Mouse (Mus musculus): Measurements from ENCODE around the gene Grpel1.

Gene Grpel1

DNA sequence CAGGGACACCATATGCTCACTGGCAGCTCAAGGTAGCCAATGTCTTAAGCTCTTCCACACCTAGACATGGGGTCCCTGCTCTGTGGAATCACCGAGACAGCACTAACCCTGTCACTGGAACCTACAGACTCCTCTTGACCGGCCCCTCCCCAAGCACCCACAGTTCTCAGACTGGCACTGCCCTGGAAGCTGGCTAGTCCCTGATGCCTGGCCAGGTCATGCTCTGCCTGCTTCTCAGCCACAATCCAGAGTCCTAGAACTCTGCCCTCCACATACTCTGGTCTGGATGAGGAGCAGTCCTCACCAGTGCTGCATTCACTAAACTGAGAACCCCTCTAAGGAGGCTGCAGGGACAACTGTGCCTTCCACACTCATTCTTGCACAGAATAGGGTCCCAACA, 46.2 kb downstream of the Grpel1 start:
- no peak for DNase-seq (ENCODE audit: low read depth)

DNA sequence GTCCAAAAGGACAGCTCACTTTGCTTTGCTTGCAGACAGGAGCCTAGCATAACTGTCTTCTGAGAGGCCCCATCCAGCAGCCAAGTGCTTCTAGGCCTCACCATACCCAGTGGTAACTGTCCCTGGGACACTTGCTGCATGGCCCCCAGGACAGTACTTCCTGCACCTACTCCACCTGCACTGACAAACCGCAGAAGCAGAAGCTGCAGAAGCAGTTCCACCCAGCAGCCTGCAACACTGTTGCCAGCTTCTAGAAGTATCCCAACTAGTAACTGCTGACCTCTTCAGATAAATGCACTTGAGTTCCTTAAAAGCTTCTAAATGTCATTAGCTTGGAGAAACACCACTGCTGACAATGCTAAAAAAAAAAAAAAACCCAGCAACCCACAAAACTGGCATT, 50.3 kb downstream of the Grpel1 start:
- DNase-seq (ENCODE audit: low read depth), result no peak

DNA sequence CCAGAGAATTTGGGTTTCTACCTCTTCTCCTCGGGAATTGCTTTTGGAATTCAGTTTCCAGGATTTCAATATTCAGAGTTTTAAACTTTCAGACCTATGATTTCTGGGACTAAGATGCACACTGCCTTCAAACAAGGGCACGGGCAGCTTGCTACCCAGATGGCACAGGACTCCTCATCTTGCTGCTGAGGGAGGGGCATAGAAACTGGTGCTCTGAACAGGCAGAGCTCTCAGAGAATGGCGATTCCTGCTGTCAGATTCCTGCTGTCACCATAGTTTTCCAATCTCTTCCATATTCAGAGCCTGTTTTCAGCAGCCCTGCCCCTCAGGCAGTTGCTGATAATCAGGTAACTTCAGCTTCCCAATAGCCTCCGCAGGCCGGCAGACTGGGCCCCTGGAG, 50.8 kb downstream of the Grpel1 start:
- DNase-seq (ENCODE audit: low read depth), result no peak

DNA sequence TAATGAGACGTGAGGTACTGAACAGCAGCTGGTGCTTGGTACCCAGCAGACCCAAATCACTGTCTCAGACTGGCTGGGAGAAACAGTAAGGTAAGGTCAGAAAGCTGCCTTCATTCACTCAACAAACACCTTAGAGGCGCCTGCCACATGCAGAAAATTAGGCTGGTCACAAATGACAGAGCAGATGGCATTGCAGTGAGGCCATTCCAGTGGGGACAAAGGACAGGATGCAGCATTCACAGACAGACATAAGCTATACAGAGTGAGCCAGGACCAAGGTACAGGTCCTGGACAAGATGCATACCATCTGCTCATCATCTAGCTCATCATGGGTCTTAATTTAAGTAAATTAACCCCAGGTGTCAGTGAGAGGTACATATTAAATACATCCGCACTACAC, 52.8 kb downstream of the Grpel1 start:
- DNase-seq (ENCODE audit: low read depth), result no peak

GRCm38 (mm10) chr5:36519751-36520150, 55.0 kb downstream of the Grpel1 start:
- DNase-seq (ENCODE audit: low read depth), result no peak

GRCm38 (mm10) chr5:36522782-36523181, 58.0 kb downstream of the Grpel1 start:
- DNase-seq (ENCODE audit: low read depth), result no peak

GRCm38 (mm10) chr5:36523219-36523703, 58.5 kb downstream of the Grpel1 start:
- DNase-seq (ENCODE audit: low read depth), result no peak
